Mouse (Mus musculus): ENCODE data around the gene Dap. TPM values are rescaled to one million over a fixed set of nuclear protein-coding genes. Genes with fewer than 3 reads are reported as not detected.

Gene Dap
- polyA plus RNA-seq, 1 experiment from 2014 or later, result 46.6 TPM

DNA sequence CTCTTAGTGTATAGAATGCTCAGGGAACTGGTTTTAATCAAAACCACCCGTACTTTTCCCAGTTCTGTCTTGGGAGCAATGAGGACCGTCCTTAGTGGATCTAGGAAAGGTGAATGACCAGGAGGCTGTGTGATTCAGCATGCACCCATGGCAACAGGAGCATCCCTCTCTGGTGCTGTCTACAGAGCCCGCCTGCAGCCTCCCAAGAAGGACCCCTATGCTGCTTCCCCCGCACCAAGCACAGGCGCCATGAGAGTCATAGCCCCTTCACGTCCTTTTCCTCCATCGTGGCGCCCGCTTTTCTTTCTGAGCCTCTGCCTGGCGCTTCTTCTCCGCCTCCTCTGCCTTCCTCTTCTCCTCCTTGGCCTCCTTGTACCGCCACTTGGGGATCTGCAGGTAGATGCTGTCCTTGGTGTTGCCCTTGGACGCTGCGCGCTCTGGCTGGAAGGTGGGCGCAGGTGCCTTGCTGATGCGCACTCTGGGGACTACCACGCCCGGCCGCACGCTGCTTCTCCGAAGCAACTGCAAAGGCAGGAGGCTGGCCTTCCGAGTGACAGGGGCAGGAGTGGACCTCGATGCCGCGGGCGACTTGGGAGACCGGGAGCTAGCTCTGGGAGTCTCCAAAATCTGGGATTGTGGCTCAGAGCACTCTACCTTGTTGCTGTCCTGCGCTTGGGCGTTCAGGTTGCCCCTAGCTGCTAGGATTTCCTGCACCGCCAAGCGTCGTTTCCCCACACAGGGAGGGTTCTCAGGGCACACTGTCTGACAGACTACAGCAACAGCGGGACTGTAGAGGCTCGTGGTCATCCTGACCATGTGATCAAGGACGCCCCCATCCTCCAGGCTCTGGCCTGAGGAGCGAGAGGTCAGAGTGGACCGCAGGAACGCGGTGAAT is 73.0 kb downstream of the Dap start:
- peak; percentile 44 for DNase-seq (ENCODE audit: low spot score)

DNA sequence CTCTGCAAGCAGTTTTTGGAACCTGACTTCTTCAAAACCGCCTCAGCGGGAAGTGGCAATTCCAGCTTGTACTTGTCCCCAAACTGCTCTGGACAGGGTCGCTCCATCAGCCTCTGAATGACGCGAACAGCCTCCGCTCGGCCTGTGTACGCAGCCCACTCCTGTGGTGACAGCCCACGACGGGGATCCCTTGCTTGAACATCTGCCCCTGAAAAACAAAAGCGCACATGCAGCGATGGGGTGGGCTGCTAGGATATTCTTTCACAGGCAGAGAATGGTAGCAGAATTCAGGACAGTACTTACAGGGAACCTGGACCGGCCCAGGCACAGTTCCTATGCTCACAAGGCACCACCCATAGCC is 73.6 kb downstream of the Dap start:
- Histone ChIP-seq H3K4me1 (peaks cover 38% of the 10 kb centered on the region), H3K27me3 (replicated peaks; ENCODE audit: low read depth, poor library complexity, severe bottlenecking) (peaks cover 56% of the 10 kb centered on the region), H3K27ac (replicated peaks) (no peak overlapping the region), H3K36me3 (replicated peaks) (no peaks in the 10 kb centered on the region), H3K4me3 (peak overlapping the region; percentile 51), H3K9me3 (no peaks in the 10 kb centered on the region)
- WGBS, result 24% methylated on average over 13 of the region's 13 CpGs
- peak; percentile 25 for DNase-seq (ENCODE audit: low spot score)

More for the DNA sequence above, 73.0 kb downstream of the Dap start:
- Histone ChIP-seq H3K36me3 (replicated peaks) (no peaks in the 10 kb centered on the region), H3K9me3 (no peaks in the 10 kb centered on the region), H3K27me3 (replicated peaks; ENCODE audit: low read depth, poor library complexity, severe bottlenecking) (peaks cover 56% of the 10 kb centered on the region), H3K4me1 (peaks cover 38% of the 10 kb centered on the region), H3K4me3 (peak overlapping the region; percentile 51), H3K27ac (replicated peaks) (no peak overlapping the region)
- WGBS, result 5% methylated on average over 40 of the region's 40 CpGs

DNA sequence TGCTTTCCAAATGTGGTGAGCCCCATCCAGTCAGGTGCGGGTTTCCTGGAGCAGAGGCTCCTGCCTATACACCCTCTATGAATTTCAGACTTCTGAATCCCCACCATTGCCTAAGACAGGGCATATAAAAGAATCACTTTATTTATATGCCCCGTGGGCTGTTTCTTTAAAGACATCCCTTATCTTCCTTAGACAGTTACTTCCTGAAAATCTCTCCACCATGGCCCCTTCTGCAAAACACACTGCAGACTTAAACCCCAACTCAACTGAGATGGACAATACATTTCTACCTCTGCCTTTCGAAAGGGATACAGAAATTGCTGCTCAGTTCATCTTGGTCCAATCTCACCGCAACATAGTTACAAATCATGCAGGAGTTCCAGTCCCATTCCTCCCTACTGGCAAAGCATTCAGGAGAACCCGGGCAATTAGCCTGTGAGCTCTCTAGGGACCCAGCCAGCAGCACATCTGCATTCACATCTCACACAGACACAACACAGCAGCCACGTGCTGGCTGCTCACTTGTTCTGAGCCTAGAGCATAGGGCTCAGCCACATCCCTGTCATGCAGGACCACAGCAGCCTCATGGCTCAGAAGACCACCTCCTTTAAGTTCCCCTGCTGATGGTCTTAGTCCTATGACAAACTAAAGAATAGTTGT is 75.3 kb downstream of the Dap start:
- Histone ChIP-seq H3K27ac (replicated peaks) (no peak overlapping the region), H3K4me3 (no peak overlapping the region), H3K27me3 (replicated peaks; ENCODE audit: low read depth, poor library complexity, severe bottlenecking) (peaks cover 55% of the 10 kb centered on the region), H3K4me1 (peaks cover 23% of the 10 kb centered on the region), H3K9me3 (no peaks in the 10 kb centered on the region), H3K36me3 (replicated peaks) (no peaks in the 10 kb centered on the region)
- no peak for DNase-seq (ENCODE audit: low spot score)
- WGBS, result 66% methylated on average over 6 of the region's 6 CpGs

DNA sequence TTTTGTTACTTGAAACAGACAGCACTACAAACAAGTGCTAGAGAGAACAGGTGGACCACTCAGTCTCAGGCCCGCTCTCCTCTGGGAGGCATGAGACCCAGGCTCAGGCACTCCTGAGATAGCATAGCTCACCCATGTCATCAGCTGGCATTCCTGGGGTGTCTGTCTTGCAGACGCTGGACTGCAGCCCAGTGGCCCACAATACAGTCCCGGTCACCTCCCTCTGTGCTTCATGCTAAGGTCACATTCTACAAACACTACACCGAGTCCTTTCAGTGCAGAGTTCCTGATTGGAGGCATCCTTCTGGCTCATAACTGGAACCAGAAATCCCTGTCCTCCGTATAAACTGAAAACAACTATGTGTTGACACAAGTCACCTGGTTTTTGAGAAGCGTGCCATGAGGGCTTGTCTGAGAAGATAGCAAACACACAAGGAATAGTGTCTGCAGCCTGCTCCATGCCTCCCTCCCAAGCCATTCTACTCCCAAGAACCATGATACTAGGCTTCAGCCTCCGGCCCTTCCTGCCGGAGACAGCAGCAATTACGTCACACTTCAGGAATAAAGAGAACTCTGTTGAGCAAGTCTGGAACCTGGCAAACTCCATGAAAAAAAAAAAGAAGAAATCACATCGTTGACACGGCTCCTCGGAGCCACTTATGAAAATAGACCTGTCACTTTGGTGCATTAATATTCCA is 78.3 kb downstream of the Dap start:
- H3K9me3 ChIP-seq, result no peaks in the 10 kb centered on the region
- H3K27ac ChIP-seq (replicated peaks), result no peak overlapping the region
- no peaks in the 10 kb centered on the region for H3K36me3 ChIP-seq (replicated peaks)
- no peak for DNase-seq (ENCODE audit: low spot score)
- H3K27me3 ChIP-seq (replicated peaks; ENCODE audit: low read depth, poor library complexity, severe bottlenecking), result peaks cover 24% of the 10 kb centered on the region
- peaks cover 14% of the 10 kb centered on the region for H3K4me1 ChIP-seq
- no peak overlapping the region for H3K4me3 ChIP-seq
- WGBS, result 56% methylated on average over 12 of the region's 12 CpGs

DNA sequence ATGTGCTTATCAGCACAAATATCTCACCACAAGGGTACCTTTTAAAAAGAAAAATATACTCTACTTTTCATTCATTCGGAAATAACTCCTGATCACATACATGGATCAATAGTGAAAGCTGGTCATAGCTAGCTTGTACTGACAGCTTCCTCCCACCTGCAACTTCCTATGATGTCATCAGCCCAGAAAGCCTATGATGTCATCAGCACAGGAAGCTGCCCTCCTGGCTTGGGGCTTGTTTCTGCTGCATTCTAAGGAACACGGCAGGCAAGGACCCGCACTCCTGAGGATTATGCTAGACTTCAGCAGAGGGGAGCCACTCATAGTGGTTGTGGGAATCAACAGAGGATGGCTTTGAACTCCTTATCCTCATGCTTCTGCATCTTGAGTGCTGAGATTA is 80.2 kb downstream of the Dap start:
- 90% methylated on average over 3 of the region's 3 CpGs for WGBS
- Histone ChIP-seq H3K36me3 (replicated peaks) (no peaks in the 10 kb centered on the region), H3K4me1 (peaks cover 9% of the 10 kb centered on the region), H3K4me3 (no peak overlapping the region), H3K27ac (replicated peaks) (no peak overlapping the region), H3K9me3 (no peaks in the 10 kb centered on the region), H3K27me3 (replicated peaks; ENCODE audit: low read depth, poor library complexity, severe bottlenecking) (peaks cover 5% of the 10 kb centered on the region; the same call in 1 of the 2 replicates)
- DNase-seq (ENCODE audit: low spot score), result no peak

DNA sequence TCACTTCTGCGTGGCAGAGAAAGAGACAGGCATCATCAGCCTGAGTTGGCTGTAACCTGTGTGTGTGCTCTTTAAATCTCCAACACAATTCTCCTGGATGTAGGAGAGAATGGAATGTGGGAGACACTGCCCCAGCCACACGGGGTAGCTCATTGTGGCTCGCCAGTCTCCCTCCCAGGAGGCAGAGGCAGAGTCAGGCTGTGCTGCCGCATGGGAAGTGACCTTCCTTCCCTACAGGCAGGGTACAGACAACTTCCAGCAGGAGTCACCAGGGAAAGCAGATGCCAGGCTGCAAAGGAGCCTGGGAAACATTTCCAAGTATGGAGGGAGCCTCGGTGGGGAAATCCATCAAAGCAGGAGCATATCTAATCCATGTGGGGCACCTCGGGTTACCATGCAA is 81.1 kb downstream of the Dap start:
- H3K4me1 ChIP-seq, result peaks cover 6% of the 10 kb centered on the region
- H3K4me3 ChIP-seq, result no peak overlapping the region
- no peaks in the 10 kb centered on the region for H3K9me3 ChIP-seq
- no peak for DNase-seq (ENCODE audit: low spot score)
- WGBS, result 52% methylated on average over 6 of the region's 6 CpGs
- no peaks in the 10 kb centered on the region for H3K36me3 ChIP-seq (replicated peaks)
- no peaks in the 10 kb centered on the region for H3K27me3 ChIP-seq (replicated peaks; ENCODE audit: low read depth, poor library complexity, severe bottlenecking)
- no peak overlapping the region; the same call in 1 of the 2 replicates for H3K27ac ChIP-seq (replicated peaks)

DNA sequence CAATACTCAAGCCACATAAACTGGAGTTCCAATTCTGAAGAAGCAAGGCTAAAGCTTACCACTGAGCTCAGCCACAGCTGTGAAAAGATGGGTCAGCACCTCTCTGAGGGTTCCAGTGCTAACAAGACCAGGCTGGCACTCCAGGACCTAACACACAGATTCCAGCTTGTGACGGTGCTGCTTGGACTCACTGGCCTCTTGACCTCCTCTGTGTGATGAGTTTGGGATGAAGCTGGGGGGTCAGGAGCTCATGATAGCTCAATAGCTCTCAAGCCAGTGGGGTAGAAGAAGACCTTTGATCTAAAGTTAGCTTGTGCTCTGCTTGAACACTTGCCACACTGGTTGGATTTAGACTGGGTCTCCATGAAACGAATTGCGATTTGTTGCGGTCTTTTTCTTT is 82.6 kb downstream of the Dap start:
- no peaks in the 10 kb centered on the region for H3K36me3 ChIP-seq (replicated peaks)
- no peak overlapping the region for H3K4me3 ChIP-seq
- no peaks in the 10 kb centered on the region for H3K27me3 ChIP-seq (replicated peaks; ENCODE audit: low read depth, poor library complexity, severe bottlenecking)
- 71% methylated on average over 4 of the region's 4 CpGs for WGBS
- H3K27ac ChIP-seq (replicated peaks), result no peak overlapping the region
- DNase-seq (ENCODE audit: low spot score), result no peak
- H3K4me1 ChIP-seq, result peaks cover 6% of the 10 kb centered on the region
- no peaks in the 10 kb centered on the region for H3K9me3 ChIP-seq

DNA sequence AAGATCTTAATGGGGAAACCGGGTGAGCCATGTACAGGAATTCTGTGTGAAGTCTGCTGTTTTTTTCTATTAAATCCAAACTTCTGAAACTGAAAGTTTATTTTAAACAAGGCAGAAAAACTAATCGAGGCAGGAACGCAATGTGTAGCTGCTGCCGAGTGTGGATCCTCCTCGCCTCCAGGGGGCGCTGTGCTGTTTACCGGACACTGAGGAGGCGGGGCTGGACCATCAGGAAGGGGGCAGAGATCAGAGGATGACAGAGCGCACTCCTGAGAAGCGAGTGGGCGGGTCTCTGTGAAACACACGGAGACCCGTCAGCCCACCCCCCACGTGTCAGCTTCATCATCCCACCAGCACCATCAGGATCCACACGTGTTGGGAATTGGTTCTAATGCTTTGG is 85.4 kb downstream of the Dap start:
- Histone ChIP-seq H3K27ac (replicated peaks) (no peak overlapping the region), H3K4me3 (no peak overlapping the region), H3K27me3 (replicated peaks; ENCODE audit: low read depth, poor library complexity, severe bottlenecking) (no peaks in the 10 kb centered on the region), H3K4me1 (no peaks in the 10 kb centered on the region), H3K9me3 (0 out of 2 replicates have a peak, but pooled peaks cover 2% of the 10 kb centered on the region), H3K36me3 (replicated peaks) (no peaks in the 10 kb centered on the region)
- WGBS, result 65% methylated on average over 15 of the region's 15 CpGs
- DNase-seq (ENCODE audit: low spot score), result no peak

DNA sequence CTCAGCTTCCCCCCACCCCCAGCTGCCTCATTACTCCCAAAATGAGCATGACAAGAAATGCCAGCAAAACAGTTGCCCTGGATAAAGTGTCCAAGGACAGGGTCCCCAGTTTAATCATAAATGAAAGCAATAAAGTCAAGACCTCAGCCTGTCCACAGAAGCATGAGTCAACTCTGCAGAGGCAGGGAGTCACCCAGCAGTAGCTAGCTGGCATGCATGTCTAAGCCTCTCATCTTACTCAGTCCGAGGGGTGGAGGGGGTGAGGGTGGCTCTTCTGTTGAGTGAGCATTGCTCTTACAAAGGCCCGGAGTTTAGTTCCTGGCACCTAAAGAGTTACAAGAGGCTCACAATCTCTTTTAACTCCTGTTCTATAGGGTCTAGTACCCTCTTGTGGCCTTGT is 87.9 kb downstream of the Dap start:
- H3K4me3 ChIP-seq, result no peak overlapping the region
- no peaks in the 10 kb centered on the region for H3K36me3 ChIP-seq (replicated peaks)
- DNase-seq (ENCODE audit: low spot score), result no peak
- 0 out of 2 replicates have a peak, but pooled peaks cover 2% of the 10 kb centered on the region for H3K9me3 ChIP-seq
- 0 out of 2 replicates have a peak, but pooled peaks cover 3% of the 10 kb centered on the region for H3K4me1 ChIP-seq
- 88% methylated on average over 2 of the region's 2 CpGs for WGBS
- no peak overlapping the region for H3K27ac ChIP-seq (replicated peaks)
- no peaks in the 10 kb centered on the region for H3K27me3 ChIP-seq (replicated peaks; ENCODE audit: low read depth, poor library complexity, severe bottlenecking)

DNA sequence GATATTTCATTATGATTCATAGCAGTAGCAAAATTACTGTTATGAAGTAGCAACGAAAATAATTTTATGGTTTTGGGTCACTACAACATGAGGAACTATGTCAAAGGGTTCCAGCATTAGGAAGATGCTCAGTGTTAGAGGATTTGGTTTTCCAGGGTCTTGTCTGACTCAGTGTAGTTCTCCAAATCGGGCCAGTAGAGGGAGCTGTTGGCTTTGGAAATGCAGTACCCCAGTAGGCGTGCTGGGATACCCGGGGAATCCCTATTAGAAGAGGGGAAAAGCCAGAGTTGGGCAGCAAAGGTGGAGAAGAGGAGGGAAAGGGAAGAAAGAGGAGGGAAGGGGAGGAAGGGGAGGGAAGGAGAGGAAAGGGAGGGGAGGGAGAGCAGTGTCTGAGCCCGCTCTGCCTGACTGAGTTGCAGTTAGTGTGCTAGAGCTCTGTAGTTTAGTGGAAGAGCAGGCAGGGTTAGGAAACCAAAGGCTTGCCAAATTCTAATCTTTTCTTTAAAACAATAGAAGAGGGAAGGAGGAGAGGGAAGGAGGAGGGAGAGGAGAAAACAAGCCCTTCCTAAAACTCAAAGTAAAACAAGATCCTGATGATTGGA is 91.6 kb downstream of the Dap start:
- peak; percentile 86 for DNase-seq (ENCODE audit: low spot score)
- H3K36me3 ChIP-seq (replicated peaks), result no peaks in the 10 kb centered on the region
- 5% methylated on average over 5 of the region's 5 CpGs for WGBS
- H3K4me1 ChIP-seq, result peaks cover 26% of the 10 kb centered on the region
- no peaks in the 10 kb centered on the region for H3K27me3 ChIP-seq (replicated peaks; ENCODE audit: low read depth, poor library complexity, severe bottlenecking)
- no peak overlapping the region for H3K27ac ChIP-seq (replicated peaks)
- peaks cover 5% of the 10 kb centered on the region; the same call in 1 of the 2 replicates for H3K9me3 ChIP-seq
- H3K4me3 ChIP-seq, result no peak overlapping the region

DNA sequence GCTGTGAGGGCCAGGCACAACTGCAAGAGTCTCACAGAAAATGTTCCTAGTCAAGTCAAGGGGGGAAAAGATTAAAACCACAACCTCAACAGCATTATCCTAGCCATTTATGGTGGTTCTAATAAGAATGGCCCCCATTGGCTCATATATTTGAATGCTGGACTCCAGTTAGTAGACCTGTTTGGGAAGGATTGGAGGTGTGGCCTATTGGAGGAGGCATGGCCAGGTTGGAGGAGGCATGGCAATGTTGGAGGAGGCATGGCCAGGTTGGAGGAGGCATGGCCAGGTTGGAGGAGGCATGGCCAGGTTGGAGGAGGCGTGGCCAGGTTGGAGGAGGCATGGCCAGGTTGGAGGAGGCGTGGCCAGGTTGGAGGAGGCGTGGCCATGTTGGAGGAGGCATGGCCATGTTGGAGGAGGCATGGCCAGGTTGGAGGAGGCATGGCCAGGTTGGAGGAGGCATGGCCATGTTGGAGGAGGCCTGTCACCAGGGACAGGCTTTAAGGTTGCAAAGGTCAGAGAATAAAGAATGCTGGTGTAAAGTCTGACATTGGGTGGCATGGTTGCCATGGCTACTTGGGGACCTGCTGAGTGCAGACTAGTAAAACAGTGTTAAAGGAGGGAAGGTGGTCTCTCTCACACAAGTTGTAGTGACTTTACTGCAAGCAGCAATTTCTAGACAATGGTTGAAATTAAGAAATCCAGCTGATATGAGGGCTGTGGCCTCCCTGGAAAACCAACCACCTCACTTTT is 93.1 kb downstream of the Dap start:
- H3K9me3 ChIP-seq, result peaks cover 5% of the 10 kb centered on the region; the same call in 1 of the 2 replicates
- H3K27ac ChIP-seq (replicated peaks), result peak overlapping the region; percentile 35
- DNase-seq (ENCODE audit: low spot score), result no peak
- H3K36me3 ChIP-seq (replicated peaks), result no peaks in the 10 kb centered on the region
- no peak overlapping the region for H3K4me3 ChIP-seq
- WGBS, result 92% methylated on average over 3 of the region's 3 CpGs
- no peaks in the 10 kb centered on the region for H3K27me3 ChIP-seq (replicated peaks; ENCODE audit: low read depth, poor library complexity, severe bottlenecking)
- H3K4me1 ChIP-seq, result peaks cover 26% of the 10 kb centered on the region

Measured in embryonic facial prominence, embryonic 10.5 days (tissue).